Mouse (Mus musculus): ENCODE measurements around the gene Olfr1131. TPM values are rescaled to one million over a fixed set of nuclear protein-coding genes. Genes with fewer than 3 reads are reported as not detected.
"Not testable (repeated sequence)": the region's sequence is repeated elsewhere in the genome, so short reads cannot be mapped to it uniquely, and the experiment has no call there.

Gene Olfr1131
- not detected in 2 replicates for polyA plus RNA-seq (2016; fragmentation: Nextera tagmentation; extraction: Ambion mirVana)

DNA sequence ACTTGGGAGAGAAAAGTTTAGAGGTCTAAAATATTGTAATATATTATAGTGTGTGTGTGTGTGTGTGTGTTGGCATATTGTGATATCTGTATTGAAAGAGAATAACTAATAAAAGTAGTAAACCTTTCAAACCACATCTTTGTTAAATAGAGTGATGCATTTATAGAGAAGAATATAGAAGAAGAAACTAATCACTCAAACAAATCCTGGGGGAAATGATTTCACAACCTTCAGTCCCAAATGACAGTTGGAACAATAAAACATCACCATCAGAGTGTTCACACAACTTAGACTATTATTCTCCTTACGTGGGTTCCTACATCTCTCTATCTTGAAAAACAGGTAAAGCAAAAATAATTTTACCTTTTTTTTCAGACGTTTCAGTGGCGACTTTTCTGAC, at the start of gene Olfr1131:
Gene Olfr1131, plus strand, starts transcription at position 301 of the 400 bp plus-strand sequence.
- no peaks in the 10 kb centered on the region for H3K36me3 ChIP-seq (replicated peaks)
- no peak for ATAC-seq (ENCODE audit: low FRiP score)
- no peak within 1 kb of the TSS for H3K9ac ChIP-seq
- no peak within 1 kb of the TSS for H3K4me3 ChIP-seq (replicated peaks)
- no peaks in the 10 kb centered on the region for H3K9me3 ChIP-seq
- no peak within 1 kb of the TSS for H3K4me2 ChIP-seq
- no peaks in the 10 kb centered on the region for H3K4me1 ChIP-seq
- H3K27me3 ChIP-seq, result no peaks in the 10 kb centered on the region
- WGBS, result 71% methylated on average over 3 of the region's 3 CpGs
- H3K27ac ChIP-seq, result no peak within 1 kb of the TSS

DNA sequence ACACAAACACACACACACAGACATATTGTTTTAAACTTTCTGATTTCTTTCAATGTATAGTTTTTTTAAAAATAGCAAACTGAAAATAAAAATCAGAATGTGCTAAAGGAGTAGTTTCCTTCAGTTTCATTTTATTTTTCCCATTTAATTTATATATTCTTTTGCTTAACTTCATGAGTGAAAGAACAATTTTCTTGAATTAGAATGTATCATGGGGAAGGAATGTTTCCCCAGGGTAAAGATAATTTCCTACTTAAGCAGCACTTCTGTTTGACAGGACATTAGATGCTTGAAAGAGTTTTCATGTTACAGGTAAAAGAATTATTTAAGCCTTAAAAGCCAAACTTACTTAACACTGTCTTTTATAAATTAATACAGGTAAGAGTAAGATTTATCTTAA, 21.0 kb upstream of the Olfr1131 start, which contains the start of gene Olfr1130:
Gene Olfr1130, plus strand, starts transcription at position 301 of the 400 bp plus-strand sequence.
- not testable (repeated sequence) for H3K4me1 ChIP-seq; H3K9me3 ChIP-seq; H3K4me2 ChIP-seq; ATAC-seq (ENCODE audit: low FRiP score); H3K27me3 ChIP-seq; H3K27ac ChIP-seq; H3K4me3 ChIP-seq (replicated peaks); H3K36me3 ChIP-seq (replicated peaks); H3K9ac ChIP-seq

GRCm38 (mm10) chr2:87637435-87637834, 10.5 kb downstream of the Olfr1131 start, which contains the start of gene Olfr1132:
TSS of gene Olfr1132 (minus strand) at chr2:87637535.
- Histone ChIP-seq H3K9me3 (no peaks in the 10 kb centered on the region), H3K27me3 (no peaks in the 10 kb centered on the region), H3K27ac (no peak within 1 kb of the TSS), H3K4me1 (no peaks in the 10 kb centered on the region), H3K4me2 (no peak within 1 kb of the TSS), H3K9ac (no peak within 1 kb of the TSS), H3K4me3 (replicated peaks) (no peak within 1 kb of the TSS), H3K36me3 (replicated peaks) (no peaks in the 10 kb centered on the region)
- ATAC-seq (ENCODE audit: low FRiP score), result no peak

GRCm38 (mm10) chr2:87642441-87642840, 15.5 kb downstream of the Olfr1131 start:
- no peak overlapping the region for H3K4me3 ChIP-seq (replicated peaks)
- H3K9me3 ChIP-seq, result no peaks in the 10 kb centered on the region
- H3K27me3 ChIP-seq, result no peaks in the 10 kb centered on the region
- H3K9ac ChIP-seq, result no peak overlapping the region
- no peaks in the 10 kb centered on the region for H3K4me1 ChIP-seq
- no peak overlapping the region for H3K4me2 ChIP-seq
- no peak for ATAC-seq (ENCODE audit: low FRiP score)
- H3K36me3 ChIP-seq (replicated peaks), result no peaks in the 10 kb centered on the region
- no peak overlapping the region for H3K27ac ChIP-seq

- H3K27ac ChIP-seq, result no peak within 1 kb of the TSS
- H3K36me3 ChIP-seq (replicated peaks), result no peaks in the 10 kb centered on the region
- H3K4me2 ChIP-seq, result no peak within 1 kb of the TSS
- H3K4me3 ChIP-seq (replicated peaks), result no peak within 1 kb of the TSS
- H3K4me1 ChIP-seq, result no peaks in the 10 kb centered on the region
- ATAC-seq (ENCODE audit: low FRiP score), result no peak
- no peak within 1 kb of the TSS for H3K9ac ChIP-seq
- H3K27me3 ChIP-seq, result no peaks in the 10 kb centered on the region
- H3K9me3 ChIP-seq, result no peaks in the 10 kb centered on the region
Measured at GRCm38 (mm10) chr2:87647274-87647673, 20.4 kb downstream of the Olfr1131 start, which contains the start of gene Olfr1133. TSS of gene Olfr1133 (minus strand) at chr2:87647374.

DNA sequence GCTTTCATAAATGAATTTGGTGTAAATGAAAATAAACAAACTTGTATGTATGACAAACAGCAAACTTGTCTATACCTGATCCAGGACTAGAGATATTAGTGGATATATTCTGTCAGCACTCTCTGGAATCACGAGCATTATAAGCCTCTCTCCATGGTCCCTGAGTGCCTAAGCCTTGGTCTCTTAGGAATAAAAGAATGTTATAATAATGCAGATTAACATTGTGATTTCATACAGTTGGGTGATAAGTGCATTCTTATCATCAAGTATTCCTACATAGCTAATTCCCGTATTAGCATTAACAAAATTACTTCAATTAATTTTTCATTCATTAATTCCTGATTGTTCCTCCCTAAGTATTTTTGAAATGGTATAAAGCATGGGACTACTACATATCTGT, 31.5 kb downstream of the Olfr1131 start, which contains the start of gene Olfr1134:
Gene Olfr1134, minus strand, starts transcription at position 101 of the 400 bp plus-strand sequence.
- Histone ChIP-seq H3K4me1 (no peaks in the 10 kb centered on the region), H3K9ac (no peak within 1 kb of the TSS), H3K27ac (no peak within 1 kb of the TSS), H3K4me3 (replicated peaks) (no peak within 1 kb of the TSS), H3K4me2 (no peak within 1 kb of the TSS), H3K27me3 (no peaks in the 10 kb centered on the region), H3K9me3 (no peaks in the 10 kb centered on the region), H3K36me3 (replicated peaks) (no peaks in the 10 kb centered on the region)
- no peak for ATAC-seq (ENCODE audit: low FRiP score)
- 94% methylated on average over 2 of the region's 2 CpGs for WGBS

GRCm38 (mm10) chr2:87673564-87673963, 46.7 kb downstream of the Olfr1131 start, which contains the start of gene Olfr1135:
TSS of gene Olfr1135 (minus strand) at chr2:87673664.
- Histone ChIP-seq H3K36me3 (replicated peaks) (no peaks in the 10 kb centered on the region), H3K9me3 (no peaks in the 10 kb centered on the region), H3K4me2 (no peak within 1 kb of the TSS), H3K4me3 (replicated peaks) (no peak within 1 kb of the TSS), H3K27ac (no peak within 1 kb of the TSS), H3K4me1 (no peaks in the 10 kb centered on the region), H3K27me3 (no peaks in the 10 kb centered on the region), H3K9ac (no peak within 1 kb of the TSS)
- no peak for ATAC-seq (ENCODE audit: low FRiP score)
- 21% methylated on average over 1 of the region's 1 CpGs for WGBS

Other genes with a start within 250 kb of the Olfr1131 start
- not detected in 2 replicates for gene Olfr1122, start 241.3 kb upstream of the Olfr1131 start, polyA plus RNA-seq (2016; fragmentation: Nextera tagmentation; extraction: Ambion mirVana)
- not detected in 2 replicates for gene Olfr1123, start 210.5 kb upstream of the Olfr1131 start, polyA plus RNA-seq (2016; fragmentation: Nextera tagmentation; extraction: Ambion mirVana)
- gene Olfr1124, start 196.8 kb upstream of the Olfr1131 start, polyA plus RNA-seq (2016; fragmentation: Nextera tagmentation; extraction: Ambion mirVana), result 0.08 and 0.15 TPM in 2 replicates
- gene Olfr1126, start 173.1 kb upstream of the Olfr1131 start, polyA plus RNA-seq (2016; fragmentation: Nextera tagmentation; extraction: Ambion mirVana), result not detected in 2 replicates
- not detected in 2 replicates for gene Pramel7, start 130.0 kb upstream of the Olfr1131 start, polyA plus RNA-seq (2016; fragmentation: Nextera tagmentation; extraction: Ambion mirVana)
- gene Pramel6, start 120.5 kb upstream of the Olfr1131 start, polyA plus RNA-seq (2016; fragmentation: Nextera tagmentation; extraction: Ambion mirVana), result not detected in 2 replicates
- not detected in 2 replicates for gene Olfr153, start 95.3 kb upstream of the Olfr1131 start, polyA plus RNA-seq (2016; fragmentation: Nextera tagmentation; extraction: Ambion mirVana)
- gene Olfr1128, start 81.6 kb upstream of the Olfr1131 start, polyA plus RNA-seq (2016; fragmentation: Nextera tagmentation; extraction: Ambion mirVana), result not detected in 2 replicates
- gene Olfr1129, start 53.2 kb upstream of the Olfr1131 start, polyA plus RNA-seq (2016; fragmentation: Nextera tagmentation; extraction: Ambion mirVana), result not detected in 2 replicates
- not detected in 2 replicates for gene Olfr1130, start 20.9 kb upstream of the Olfr1131 start, polyA plus RNA-seq (2016; fragmentation: Nextera tagmentation; extraction: Ambion mirVana)
- gene Olfr1132, start 10.4 kb downstream of the Olfr1131 start, polyA plus RNA-seq (2016; fragmentation: Nextera tagmentation; extraction: Ambion mirVana), result not detected in 2 replicates
- not detected in 2 replicates for gene Olfr1133, start 20.3 kb downstream of the Olfr1131 start, polyA plus RNA-seq (2016; fragmentation: Nextera tagmentation; extraction: Ambion mirVana)
- not detected in 2 replicates for gene Olfr1134, start 31.4 kb downstream of the Olfr1131 start, polyA plus RNA-seq (2016; fragmentation: Nextera tagmentation; extraction: Ambion mirVana)
- gene Olfr1135, start 46.6 kb downstream of the Olfr1131 start, polyA plus RNA-seq (2016; fragmentation: Nextera tagmentation; extraction: Ambion mirVana), result not detected in 2 replicates
- not detected in 2 replicates for gene Olfr1136, start 66.8 kb downstream of the Olfr1131 start, polyA plus RNA-seq (2016; fragmentation: Nextera tagmentation; extraction: Ambion mirVana)
- gene Olfr1137, start 86.1 kb downstream of the Olfr1131 start, polyA plus RNA-seq (2016; fragmentation: Nextera tagmentation; extraction: Ambion mirVana), result not detected in 2 replicates
- gene Olfr1138, start 112.9 kb downstream of the Olfr1131 start, polyA plus RNA-seq (2016; fragmentation: Nextera tagmentation; extraction: Ambion mirVana), result not detected in 2 replicates
- gene Olfr1140, start 116.6 kb downstream of the Olfr1131 start, polyA plus RNA-seq (2016; fragmentation: Nextera tagmentation; extraction: Ambion mirVana), result not detected in 2 replicates
- gene Olfr1141, start 126.9 kb downstream of the Olfr1131 start, polyA plus RNA-seq (2016; fragmentation: Nextera tagmentation; extraction: Ambion mirVana), result not detected in 2 replicates
- not detected in 2 replicates for gene Olfr152, start 152.4 kb downstream of the Olfr1131 start, polyA plus RNA-seq (2016; fragmentation: Nextera tagmentation; extraction: Ambion mirVana)
- gene Olfr1143, start 173.5 kb downstream of the Olfr1131 start, polyA plus RNA-seq (2016; fragmentation: Nextera tagmentation; extraction: Ambion mirVana), result not detected in 2 replicates
- not detected in 2 replicates for gene Olfr1145, start 182.7 kb downstream of the Olfr1131 start, polyA plus RNA-seq (2016; fragmentation: Nextera tagmentation; extraction: Ambion mirVana)
- gene Olfr1148, start 203.4 kb downstream of the Olfr1131 start, polyA plus RNA-seq (2016; fragmentation: Nextera tagmentation; extraction: Ambion mirVana), result not detected in 2 replicates
- gene Olfr1150-ps1, start 216.9 kb downstream of the Olfr1131 start, polyA plus RNA-seq (2016; fragmentation: Nextera tagmentation; extraction: Ambion mirVana), result not detected in 2 replicates
- not detected in 2 replicates for gene Olfr1151, start 228.8 kb downstream of the Olfr1131 start, polyA plus RNA-seq (2016; fragmentation: Nextera tagmentation; extraction: Ambion mirVana)
- gene Olfr1152, start 239.4 kb downstream of the Olfr1131 start, polyA plus RNA-seq (2016; fragmentation: Nextera tagmentation; extraction: Ambion mirVana), result not detected in 2 replicates

All from forebrain, embryonic 12.5 days (tissue).